Mouse (Mus musculus) gastrocnemius, postnatal 25 days (tissue): ENCODE results near the gene Atp5g3. TPM values are rescaled to one million over a fixed set of nuclear protein-coding genes. Genes with fewer than 3 reads are reported as not detected.
"Not testable (repeated sequence)": the region's sequence is repeated elsewhere in the genome, so short reads cannot be mapped to it uniquely, and the experiment has no call there.

Experiments used
- DNase-seq: peaks from one replicate; pipeline ENCODE4 v3.0.0; 2022
- total RNA-seq, 2 experiments: library from RNA; stranded (reverse); gene quantifications; 1 replicate in 1 of 2; 2 replicates in 1 of 2; pipeline ENCODE4 v1.2.3; 2021

Gene Atp5g3
- total RNA-seq, 2 experiments from 2014 or later = 1,520 to 1,554 TPM

GRCm38 (mm10) chr2:73900364-73900763 is 10.8 kb downstream of the Atp5g3 start:
- DNase-seq = no peak

GRCm38 (mm10) chr2:73896919-73897318 is 14.2 kb downstream of the Atp5g3 start:
- DNase-seq = not testable (repeated sequence)

- DNase-seq = no peak
Measured at GRCm38 (mm10) chr2:73893473-73894270, 17.5 kb downstream of the Atp5g3 start.

- peak; percentile 98 for DNase-seq
Measured at GRCm38 (mm10) chr2:73892464-73893296, 18.4 kb downstream of the Atp5g3 start, which contains the start of gene Atf2. TSS of gene Atf2 (minus strand) at chr2:73892639.

GRCm38 (mm10) chr2:73891701-73892463 is 19.2 kb downstream of the Atp5g3 start:
- DNase-seq = peak; percentile 22

- DNase-seq = no peak
Measured at GRCm38 (mm10) chr2:73885997-73886396, 25.1 kb downstream of the Atp5g3 start.

GRCm38 (mm10) chr2:73877891-73878290 is 33.2 kb downstream of the Atp5g3 start:
- no peak for DNase-seq

GRCm38 (mm10) chr2:73867764-73868487 is 43.2 kb downstream of the Atp5g3 start:
- DNase-seq = peak; percentile 23

GRCm38 (mm10) chr2:73860046-73860624 is 51.0 kb downstream of the Atp5g3 start:
- DNase-seq = no peak

Other genes with a start within 250 kb of the Atp5g3 start
- gene Chn1, start 136.0 kb downstream of the Atp5g3 start, total RNA-seq = 1 to 10 TPM; 3.5 to 5.7 TPM
- gene Atf2, start 18.7 kb downstream of the Atp5g3 start, total RNA-seq = 10 to 100 TPM; 17.6 to 19.9 TPM